Mouse (Mus musculus) heart, postnatal 0 days (tissue): ENCODE results near the gene Plekha8.

Source experiments
- CTCF ChIP-seq: IDR thresholded peaks from 2 replicates; pipeline ENCODE4 v1.5.1; 2016; ENCODE audit warnings: antibody characterized with exemption, control low read depth, low read depth
- EP300 ChIP-seq: IDR thresholded peaks from 2 replicates; pipeline ENCODE4 v1.6.1; 2016; ENCODE audit warnings: antibody characterized with exemption, low read depth

DNA sequence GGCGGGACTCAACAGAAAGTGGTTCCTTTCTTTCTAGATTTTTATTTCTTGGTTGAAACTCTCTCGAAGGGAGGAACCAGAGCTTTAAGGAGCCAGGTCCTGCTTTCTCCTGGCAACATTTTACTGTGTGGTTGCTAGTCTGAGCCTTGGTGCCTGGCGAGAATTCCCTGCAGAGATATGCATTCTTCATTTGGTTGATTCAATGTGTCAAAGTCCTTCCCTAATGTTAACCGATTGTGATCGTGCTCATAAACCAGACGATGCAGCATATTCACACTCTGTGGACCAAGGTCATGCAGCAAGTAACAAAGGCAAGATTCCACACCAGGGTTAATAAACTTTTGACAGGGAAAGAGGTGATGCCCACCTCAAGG, 28.4 kb upstream of the Plekha8 start:
- TF ChIP-seq CTCF = no peak
- TF ChIP-seq EP300 = no peak
